Mouse (Mus musculus) heart, embryonic 15.5 days (tissue): ENCODE data around the gene Ttc7b. TPM values are rescaled to one million over a fixed set of nuclear protein-coding genes. Genes with fewer than 3 reads are reported as not detected.

ENCODE experiments used
- ATAC-seq: fragments of 200-750 bp; cut with Nextera tagmentation; replicated peaks from 2 replicates; pipeline ENCODE4 v1.8.0; 2017; ENCODE audit warnings: low read depth, moderate TSS enrichment; ENCODE audit not compliant: insufficient number of reproducible peaks, insufficient read depth, low FRiP score
- H3K27ac ChIP-seq: fragments of 300-500 bp; sonication (generic); 2 replicates; pipeline ENCODE4 v1.5.1; 2015; ENCODE audit warnings: mild to moderate bottlenecking, inconsistent platforms
- H3K27me3 ChIP-seq: fragments of 300-500 bp; sonication (generic); 2 replicates; pipeline ENCODE4 v1.6.1; 2015; ENCODE audit warnings: inconsistent platforms
- H3K36me3 ChIP-seq: fragments of 300-500 bp; sonication (generic); 2 replicates; pipeline ENCODE4 v1.6.1; 2015; ENCODE audit warnings: mild to moderate bottlenecking, inconsistent platforms
- H3K4me1 ChIP-seq: fragments of 300-500 bp; sonication (generic); replicated peaks from 2 replicates; pipeline ENCODE4 v1.6.1; 2015; ENCODE audit warnings: inconsistent platforms
- H3K4me2 ChIP-seq: fragments of 300-500 bp; sonication (generic); 2 replicates; pipeline ENCODE4 v1.6.1; 2015; ENCODE audit warnings: inconsistent platforms, mild to moderate bottlenecking, moderate library complexity
- H3K4me3 ChIP-seq: fragments of 300-500 bp; sonication (generic); 2 replicates; pipeline ENCODE4 v1.5.1; 2015; ENCODE audit warnings: mild to moderate bottlenecking, inconsistent platforms
- H3K9ac ChIP-seq: fragments of 300-500 bp; sonication (generic); 2 replicates; pipeline ENCODE4 v1.6.1; 2015; ENCODE audit warnings: mild to moderate bottlenecking, inconsistent platforms
- H3K9me3 ChIP-seq: fragments of 300-500 bp; sonication (generic); replicated peaks from 2 replicates; pipeline ENCODE4 v1.6.1; 2016; ENCODE audit warnings: inconsistent platforms
- WGBS: fragments of 180-500 bp; shearing (Covaris S2); methylation state at CpG from one replicate; pipeline ENCODE4 v1.1.7; 2015; ENCODE audit warnings: mixed read lengths; 5-methylcytosine and 5-hydroxymethylcytosine counted together
- polyA plus RNA-seq: library from polyadenylated mRNA; unstranded; fragments of >200 nt; fragmentation: Nextera tagmentation; extraction: Ambion mirVana; gene quantifications from 2 replicates; pipeline ENCODE4 v1.2.1, GENCODE M21; 2015

Ttc7b gene
- polyA plus RNA-seq, 1 experiment from 2014 or later = 9.2 TPM

DNA sequence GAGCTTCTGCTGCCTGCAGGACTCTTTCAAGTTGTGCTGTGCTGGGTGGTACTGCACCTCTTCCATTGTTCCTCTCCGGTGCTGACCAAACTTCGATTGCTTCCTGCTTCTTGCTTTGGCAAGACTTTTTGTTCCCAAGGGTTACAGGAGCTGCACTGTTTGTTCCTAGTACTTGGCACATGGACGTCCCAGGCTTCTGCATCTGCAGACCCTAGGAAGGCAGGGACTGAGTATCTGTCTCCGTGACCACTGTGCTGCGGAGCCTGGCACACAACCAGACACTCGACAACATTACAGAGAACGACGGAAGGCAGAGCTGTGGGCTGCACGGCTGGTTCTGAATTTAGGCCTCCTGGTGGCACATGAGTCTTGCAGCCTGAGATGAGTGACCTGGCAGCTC lies 192.1 kb downstream of the Ttc7b start:
- no peak overlapping the region for H3K9ac ChIP-seq

DNA sequence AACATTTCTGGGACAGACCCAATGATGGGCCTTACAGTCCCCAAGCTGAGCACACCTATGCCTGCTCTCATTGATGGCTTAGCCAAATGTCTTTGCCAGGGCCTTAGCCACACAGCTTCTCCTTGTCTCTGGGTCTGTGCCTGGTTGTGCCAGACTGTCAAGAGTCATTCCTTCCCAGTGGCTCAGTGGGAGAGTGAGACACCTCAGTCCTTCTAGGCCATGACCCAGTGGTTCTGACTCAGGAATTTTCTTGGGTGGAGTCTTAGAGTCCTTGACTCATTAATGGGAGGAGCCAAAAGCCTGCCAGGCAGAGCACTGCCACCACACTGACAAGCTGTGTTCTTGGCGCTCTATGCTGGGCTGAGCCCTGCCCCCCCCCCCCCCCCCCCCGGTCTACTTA lies 193.9 kb downstream of the Ttc7b start:
- H3K4me1 ChIP-seq = no peaks in the 10 kb centered on the region
- no peak overlapping the region for H3K4me3 ChIP-seq
- peaks cover 13% of the 10 kb centered on the region for H3K36me3 ChIP-seq
- 53% methylated on average over 2 of the region's 2 CpGs for WGBS
- no peaks in the 10 kb centered on the region for H3K27me3 ChIP-seq
- no peak overlapping the region for H3K27ac ChIP-seq
- no peak overlapping the region for H3K9ac ChIP-seq
- H3K9me3 ChIP-seq = no peaks in the 10 kb centered on the region
- no peak overlapping the region for H3K4me2 ChIP-seq
- ATAC-seq = no peak

More for the DNA sequence above, 192.1 kb downstream of the Ttc7b start:
- no peaks in the 10 kb centered on the region for H3K27me3 ChIP-seq
- no peaks in the 10 kb centered on the region for H3K9me3 ChIP-seq
- WGBS = 76% methylated on average over 9 of the region's 9 CpGs
- H3K4me1 ChIP-seq = no peaks in the 10 kb centered on the region
- no peak overlapping the region for H3K4me2 ChIP-seq
- no peak for ATAC-seq
- H3K36me3 ChIP-seq = peaks cover 13% of the 10 kb centered on the region
- no peak overlapping the region for H3K4me3 ChIP-seq
- no peak overlapping the region for H3K27ac ChIP-seq

DNA sequence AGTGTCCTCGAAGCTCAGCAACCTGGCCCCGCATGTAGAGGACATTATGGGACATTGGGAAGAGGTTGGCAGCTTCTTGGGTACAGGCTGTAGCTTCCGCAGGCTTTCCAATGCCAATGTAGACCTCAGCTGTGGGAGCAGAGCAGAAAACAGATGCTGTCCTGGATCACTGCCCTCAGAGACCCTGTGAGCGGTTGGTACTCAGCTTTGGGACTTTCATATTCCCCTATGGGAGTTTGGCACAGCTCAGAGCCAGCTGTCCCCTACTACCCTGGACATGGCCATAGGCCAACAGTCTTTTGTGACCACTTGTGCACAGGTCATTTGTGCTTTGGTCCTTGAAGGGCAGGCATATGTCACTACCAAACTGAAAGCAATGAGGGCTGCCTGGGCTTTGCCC lies 195.0 kb downstream of the Ttc7b start:
- WGBS = 94% methylated on average over 4 of the region's 4 CpGs
- Histone ChIP-seq H3K4me1 (no peaks in the 10 kb centered on the region), H3K9ac (no peak overlapping the region), H3K4me3 (no peak overlapping the region), H3K27me3 (no peaks in the 10 kb centered on the region), H3K27ac (no peak overlapping the region), H3K36me3 (peaks cover 11% of the 10 kb centered on the region), H3K9me3 (no peaks in the 10 kb centered on the region), H3K4me2 (no peak overlapping the region)
- ATAC-seq = no peak

DNA sequence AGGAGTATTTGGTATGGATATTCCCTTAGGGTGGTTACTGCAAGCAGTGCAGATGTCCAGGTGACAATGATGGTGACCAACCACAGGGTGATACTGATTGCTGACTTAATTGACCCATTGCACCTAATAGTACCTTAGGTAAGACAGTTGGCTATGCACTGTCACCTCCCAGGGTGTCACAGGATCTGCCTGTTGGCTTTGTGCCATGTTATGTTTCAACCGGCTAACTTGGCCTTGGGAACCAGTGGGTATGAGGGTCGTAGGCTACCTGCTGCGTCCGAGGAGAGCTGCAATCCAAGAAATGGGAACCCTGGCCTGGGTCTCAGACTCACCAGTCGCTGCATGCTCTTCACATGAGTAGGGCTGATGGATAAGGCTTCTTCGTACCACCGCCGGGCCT lies 195.4 kb downstream of the Ttc7b start:
- peaks cover 7% of the 10 kb centered on the region for H3K36me3 ChIP-seq
- no peaks in the 10 kb centered on the region for H3K9me3 ChIP-seq
- H3K27me3 ChIP-seq = no peaks in the 10 kb centered on the region
- H3K4me1 ChIP-seq = no peaks in the 10 kb centered on the region
- no peak for ATAC-seq
- H3K4me3 ChIP-seq = no peak overlapping the region
- WGBS = 84% methylated on average over 8 of the region's 8 CpGs
- H3K27ac ChIP-seq = no peak overlapping the region
- H3K9ac ChIP-seq = no peak overlapping the region
- H3K4me2 ChIP-seq = no peak overlapping the region

DNA sequence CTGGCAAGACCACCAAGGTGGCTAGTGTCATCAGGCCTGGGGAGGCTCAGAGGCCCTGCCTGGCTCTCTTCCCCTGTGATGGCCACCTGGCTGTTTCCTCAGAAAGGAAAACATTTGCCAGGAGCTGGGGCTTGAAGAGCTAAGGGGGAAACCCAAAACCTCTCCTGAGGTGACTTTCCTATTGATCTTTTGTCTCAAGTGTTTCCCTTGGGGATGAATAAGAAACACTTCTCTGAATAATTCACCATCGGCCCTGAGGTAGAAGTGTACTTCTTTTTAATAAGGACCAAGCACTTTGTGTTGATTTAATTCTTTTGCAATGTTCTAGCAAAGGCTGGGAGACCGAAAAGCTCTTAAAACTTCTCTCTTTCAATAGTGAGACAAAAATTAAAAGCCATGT lies 197.0 kb downstream of the Ttc7b start:
- Histone ChIP-seq H3K9ac (no peak overlapping the region), H3K27me3 (no peaks in the 10 kb centered on the region), H3K4me1 (no peaks in the 10 kb centered on the region), H3K36me3 (peaks cover 10% of the 10 kb centered on the region; the same call in 1 of the 2 replicates), H3K27ac (no peak overlapping the region), H3K4me2 (no peak overlapping the region), H3K9me3 (no peaks in the 10 kb centered on the region), H3K4me3 (no peak overlapping the region)
- ATAC-seq = no peak
- 86% methylated on average over 2 of the region's 2 CpGs for WGBS

DNA sequence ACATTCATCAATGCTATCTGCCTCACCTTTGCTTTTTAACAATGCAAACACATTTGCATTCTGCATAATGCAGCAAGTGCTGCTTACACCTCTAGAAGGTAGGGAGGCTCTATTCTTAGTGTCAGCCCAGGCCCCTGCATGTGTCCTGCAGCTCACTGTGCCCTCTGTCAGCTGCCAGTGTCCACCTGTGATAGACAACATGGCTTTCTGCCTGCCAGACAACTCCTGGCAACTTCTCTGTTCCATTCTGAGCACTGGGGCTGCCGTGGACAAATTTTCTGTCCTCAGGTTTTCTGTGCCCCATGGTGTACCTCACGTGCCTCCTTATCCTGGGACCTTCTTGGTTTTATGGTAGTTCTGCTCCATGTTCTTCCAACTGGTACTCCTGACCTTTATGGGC lies 198.4 kb downstream of the Ttc7b start:
- Histone ChIP-seq H3K27ac (no peak overlapping the region), H3K36me3 (peaks cover 10% of the 10 kb centered on the region; the same call in 1 of the 2 replicates), H3K4me2 (no peak overlapping the region), H3K4me3 (no peak overlapping the region), H3K4me1 (no peaks in the 10 kb centered on the region), H3K9ac (no peak overlapping the region), H3K9me3 (no peaks in the 10 kb centered on the region), H3K27me3 (no peaks in the 10 kb centered on the region)
- ATAC-seq = no peak
- 86% methylated on average over 2 of the region's 2 CpGs for whole genome bisulfite sequencing

DNA sequence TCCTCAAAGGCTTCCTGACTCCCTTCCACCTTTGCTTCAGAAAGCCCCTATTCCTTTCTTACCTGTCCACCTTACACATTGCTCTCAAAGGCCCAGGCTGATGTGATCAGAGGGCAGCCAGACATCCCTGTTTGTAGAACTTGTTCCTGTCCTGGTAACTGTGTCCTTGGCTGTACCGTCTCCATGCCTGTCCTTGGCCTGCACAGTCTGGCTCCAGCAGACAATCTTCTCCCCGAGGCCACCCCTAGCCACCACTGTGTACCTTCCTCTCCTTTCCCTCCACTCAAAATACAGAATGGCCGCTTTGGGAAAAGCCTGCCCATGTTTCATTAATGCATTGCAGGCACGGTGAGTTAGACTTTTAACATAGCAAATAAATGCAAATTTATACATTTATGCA lies 199.1 kb downstream of the Ttc7b start:
- H3K4me1 ChIP-seq = no peaks in the 10 kb centered on the region
- H3K36me3 ChIP-seq = peaks cover 10% of the 10 kb centered on the region; the same call in 1 of the 2 replicates
- no peak for ATAC-seq
- WGBS = 85% methylated on average over 4 of the region's 4 CpGs
- H3K27me3 ChIP-seq = no peaks in the 10 kb centered on the region
- no peak overlapping the region for H3K4me3 ChIP-seq
- H3K9me3 ChIP-seq = no peaks in the 10 kb centered on the region
- no peak overlapping the region for H3K9ac ChIP-seq
- H3K4me2 ChIP-seq = no peak overlapping the region
- no peak overlapping the region for H3K27ac ChIP-seq

DNA sequence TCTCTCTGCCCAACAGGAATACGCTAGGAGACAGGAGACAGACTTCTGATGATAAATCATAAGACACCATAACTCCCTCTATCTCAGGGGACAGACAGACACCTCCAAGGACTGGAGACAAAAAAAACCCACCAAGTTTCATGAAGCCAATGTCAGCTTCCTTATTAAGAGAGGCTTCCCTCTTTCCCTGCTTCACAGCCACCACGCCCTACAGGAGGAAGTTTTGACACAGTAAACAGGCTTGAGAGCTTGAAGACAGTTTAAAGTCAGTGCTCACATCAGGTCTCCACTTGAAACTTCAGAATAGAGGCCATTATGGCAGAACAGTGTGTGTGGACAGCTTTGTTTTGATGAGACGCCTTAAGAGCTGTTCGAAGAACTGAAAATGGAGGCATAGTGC lies 200.9 kb downstream of the Ttc7b start:
- Histone ChIP-seq H3K4me3 (no peak overlapping the region), H3K36me3 (peaks cover 4% of the 10 kb centered on the region; the same call in 1 of the 2 replicates), H3K4me2 (no peak overlapping the region), H3K27me3 (no peaks in the 10 kb centered on the region), H3K27ac (no peak overlapping the region), H3K4me1 (no peaks in the 10 kb centered on the region), H3K9ac (no peak overlapping the region), H3K9me3 (no peaks in the 10 kb centered on the region)
- ATAC-seq = no peak
- WGBS = 83% methylated on average over 4 of the region's 4 CpGs

DNA sequence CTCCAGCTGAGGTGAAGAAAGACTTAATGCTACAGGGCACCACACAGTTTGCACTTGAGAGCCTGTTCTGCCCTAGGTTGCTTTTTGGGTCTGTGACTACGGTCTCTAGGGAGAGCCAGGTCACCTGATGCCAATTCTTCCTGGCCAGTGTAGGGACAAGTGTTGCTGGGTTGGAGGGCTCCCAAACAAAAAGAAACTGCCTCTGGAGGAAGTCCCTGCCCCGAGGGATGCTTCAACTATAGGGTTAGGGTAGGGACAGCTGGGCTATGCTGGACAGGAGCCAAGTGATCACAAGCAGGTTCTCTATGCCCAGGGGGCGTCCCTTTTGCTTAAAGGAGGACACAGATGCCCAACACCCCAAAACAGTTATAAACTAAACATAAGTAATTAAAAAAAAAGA lies 202.7 kb downstream of the Ttc7b start:
- H3K4me1 ChIP-seq = no peaks in the 10 kb centered on the region
- peaks cover 4% of the 10 kb centered on the region; the same call in 1 of the 2 replicates for H3K36me3 ChIP-seq
- H3K4me3 ChIP-seq = no peak overlapping the region
- no peaks in the 10 kb centered on the region for H3K9me3 ChIP-seq
- WGBS = 67% methylated on average over 3 of the region's 3 CpGs
- no peak for ATAC-seq
- no peak overlapping the region for H3K27ac ChIP-seq
- H3K9ac ChIP-seq = no peak overlapping the region
- H3K4me2 ChIP-seq = no peak overlapping the region
- H3K27me3 ChIP-seq = no peaks in the 10 kb centered on the region

DNA sequence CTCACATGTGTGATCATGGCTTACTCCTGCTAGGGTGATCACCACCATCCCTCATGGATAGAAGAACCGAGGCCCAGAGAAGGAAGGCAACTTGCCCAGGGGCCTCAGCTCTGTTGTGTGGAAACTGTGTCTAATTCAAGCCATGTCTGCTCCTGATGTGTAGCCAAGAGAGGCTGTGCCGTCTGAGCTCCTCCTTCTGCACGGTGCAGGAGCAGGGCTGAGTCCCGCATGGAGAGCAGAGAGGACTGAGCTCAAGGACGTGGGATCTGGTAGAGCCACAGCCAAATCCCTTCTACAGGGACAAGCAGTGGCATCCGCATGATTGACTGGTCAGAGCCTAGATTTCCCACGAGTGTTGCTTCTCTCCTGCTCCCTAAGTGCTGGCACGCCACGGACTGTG lies 204.5 kb downstream of the Ttc7b start:
- Histone ChIP-seq H3K27me3 (no peaks in the 10 kb centered on the region), H3K9me3 (no peaks in the 10 kb centered on the region), H3K27ac (no peak overlapping the region), H3K4me2 (no peak overlapping the region), H3K9ac (no peak overlapping the region), H3K36me3 (0 out of 2 replicates have a peak, but pooled peaks cover 4% of the 10 kb centered on the region), H3K4me1 (no peaks in the 10 kb centered on the region), H3K4me3 (no peak overlapping the region)
- 0 out of 2 replicates have a peak, but pooled peaks have one; percentile 37 for ATAC-seq
- WGBS = 71% methylated on average over 9 of the region's 9 CpGs

DNA sequence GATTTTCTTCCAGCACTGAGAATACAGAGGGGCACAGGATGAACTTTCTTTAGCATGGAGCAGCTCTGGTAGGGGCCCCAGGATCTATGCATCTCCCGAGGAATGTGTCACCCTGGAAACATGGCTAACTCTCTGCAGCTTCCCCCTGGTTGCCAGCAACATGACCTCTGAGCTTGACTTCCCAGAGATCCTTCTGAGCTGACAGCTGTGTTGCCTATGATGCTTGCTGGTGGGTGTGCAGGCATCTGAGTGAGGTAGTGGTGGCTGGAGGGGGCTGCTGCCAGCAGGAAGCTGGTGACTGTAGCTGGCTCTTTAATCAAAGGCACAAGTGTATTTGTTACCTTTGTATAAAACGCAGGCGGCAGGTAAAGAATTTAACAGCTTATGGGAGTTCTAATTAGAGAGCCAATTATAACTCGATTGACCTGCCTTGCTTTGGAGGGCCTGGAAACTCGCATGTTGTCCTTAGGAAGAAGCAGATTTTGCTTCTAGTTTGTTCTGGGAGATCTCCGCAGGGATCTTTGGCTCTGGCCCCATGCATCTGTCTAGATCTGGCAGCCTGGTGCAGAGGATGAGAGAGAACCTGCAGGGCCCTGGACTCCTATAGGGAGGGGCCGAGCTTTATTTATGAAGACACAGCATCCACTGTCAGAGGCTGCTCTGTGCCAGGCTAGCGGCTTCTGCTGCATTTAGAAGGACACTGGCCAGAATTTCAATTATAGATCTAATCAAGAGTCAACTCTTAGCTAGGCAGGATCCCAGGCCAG lies 205.3 kb downstream of the Ttc7b start:
- 0 out of 2 replicates have a peak, but pooled peaks cover 4% of the 10 kb centered on the region for H3K36me3 ChIP-seq
- no peak overlapping the region for H3K9ac ChIP-seq
- no peaks in the 10 kb centered on the region for H3K27me3 ChIP-seq
- no peak overlapping the region for H3K4me3 ChIP-seq
- H3K9me3 ChIP-seq = no peaks in the 10 kb centered on the region
- 76% methylated on average over 8 of the region's 8 CpGs for WGBS
- no peak for ATAC-seq
- H3K4me2 ChIP-seq = no peak overlapping the region
- H3K4me1 ChIP-seq = no peaks in the 10 kb centered on the region
- H3K27ac ChIP-seq = no peak overlapping the region

DNA sequence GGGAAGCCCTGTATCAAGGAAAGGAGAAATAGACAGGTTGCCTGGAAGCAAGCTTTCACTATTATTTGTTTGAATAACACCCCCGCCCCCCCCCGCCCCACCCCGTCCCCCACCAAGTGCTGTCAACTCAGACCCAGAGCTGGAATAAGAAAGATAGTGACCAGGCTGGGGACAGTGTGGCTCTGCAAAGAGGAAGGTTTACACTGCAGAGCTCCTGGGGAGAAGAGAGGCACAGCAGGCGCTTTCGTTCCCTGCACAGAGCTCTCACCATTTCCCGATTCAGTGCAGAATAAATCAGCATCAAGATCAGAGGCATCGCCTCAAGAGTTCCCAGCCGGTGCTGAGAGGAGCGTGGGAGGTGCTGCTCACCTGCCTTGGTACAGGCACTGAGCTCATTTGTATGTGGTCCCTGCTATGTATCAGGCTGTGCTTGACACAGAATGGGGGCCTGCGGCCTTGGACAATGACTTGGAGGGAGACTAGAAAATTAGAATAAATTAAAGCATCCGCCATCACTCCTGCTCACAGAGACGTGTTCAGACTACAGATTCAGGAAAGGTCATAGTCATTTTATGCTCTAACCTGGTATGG lies 206.7 kb downstream of the Ttc7b start:
- 72% methylated on average over 12 of the region's 12 CpGs for WGBS
- Histone ChIP-seq H3K27me3 (no peaks in the 10 kb centered on the region), H3K9me3 (no peaks in the 10 kb centered on the region), H3K4me1 (no peaks in the 10 kb centered on the region), H3K36me3 (no peaks in the 10 kb centered on the region), H3K27ac (no peak overlapping the region), H3K4me3 (no peak overlapping the region), H3K9ac (no peak overlapping the region), H3K4me2 (no peak overlapping the region)
- no peak for ATAC-seq
